Mouse (Mus musculus) hindbrain, postnatal 0 days (tissue): ENCODE measurements around the gene Ntmt1. TPM values are rescaled to one million over a fixed set of nuclear protein-coding genes. Genes with fewer than 3 reads are reported as not detected.
A peak's percentile ranks its signal among the peaks of the same experiment; 100 is the strongest.

Experiments used
- ATAC-seq: fragments of 200-750 bp; cut with Nextera tagmentation; 2 replicates; pipeline ENCODE4 v1.8.0; 2017; ENCODE audit warnings: mild to moderate bottlenecking, moderate TSS enrichment, moderate library complexity
- DNase-seq: peaks from one replicate; pipeline ENCODE4 v3.0.0-alpha.2; 2015; ENCODE audit warnings: low spot score
- H3K27ac ChIP-seq: fragments of 300-500 bp; sonication (generic); 2 replicates; pipeline ENCODE4 v1.5.1; 2014; ENCODE audit warnings: mild to moderate bottlenecking
- H3K27me3 ChIP-seq: fragments of 300-500 bp; sonication (generic); 2 replicates; pipeline ENCODE4 v1.6.1; 2014; ENCODE audit warnings: low read length, mixed read lengths; ENCODE audit not compliant: insufficient read depth
- H3K36me3 ChIP-seq: fragments of 300-500 bp; sonication (generic); 2 replicates; pipeline ENCODE4 v1.6.1; 2014; ENCODE audit warnings: low read length, mixed read lengths; ENCODE audit not compliant: insufficient read depth
- H3K4me1 ChIP-seq: fragments of 300-500 bp; sonication (generic); 2 replicates; pipeline ENCODE4 v1.6.1; 2014; ENCODE audit warnings: antibody characterized with exemption, low read length, mixed read lengths; ENCODE audit not compliant: insufficient read depth
- H3K4me2 ChIP-seq: fragments of 300-500 bp; sonication (generic); 2 replicates; pipeline ENCODE4 v1.6.1; 2014; ENCODE audit warnings: low read depth, mild to moderate bottlenecking, low read length, moderate library complexity, mixed read lengths
- H3K4me3 ChIP-seq: fragments of 300-500 bp; sonication (generic); 2 replicates; pipeline ENCODE4 v1.5.1; 2014; ENCODE audit warnings: low read length
- H3K9ac ChIP-seq: fragments of 300-500 bp; sonication (generic); replicated peaks from 2 replicates; pipeline ENCODE4 v1.6.1; 2014; ENCODE audit warnings: mild to moderate bottlenecking, low read length, moderate library complexity, mixed read lengths
- H3K9me3 ChIP-seq: fragments of 300-500 bp; sonication (generic); 2 replicates; pipeline ENCODE4 v1.6.1; 2016; ENCODE audit warnings: low read length, mixed read lengths
- CTCF ChIP-seq: IDR thresholded peaks from 2 replicates; pipeline ENCODE4 v1.5.1; 2016; ENCODE audit warnings: antibody characterized with exemption, control low read depth, low read depth
- WGBS: fragments of 180-500 bp; shearing (Covaris S2); extraction: QIAGEN DNeasy Blood & Tissue Kit; methylation state at CpG from one replicate; pipeline ENCODE4 v1.1.7; 2014; 5-methylcytosine and 5-hydroxymethylcytosine counted together
- polyA plus RNA-seq: library from polyadenylated mRNA; unstranded; fragments of >200 nt; fragmentation: Nextera tagmentation; extraction: Ambion mirVana; gene quantifications from 2 replicates; pipeline ENCODE4 v1.2.1, GENCODE M21; 2015
- total RNA-seq: library from RNA; depleted of rRNA; stranded (reverse); fragments of >200 nt; gene quantifications from 2 replicates; pipeline ENCODE4 v1.2.3, GENCODE M21; 2014

Ntmt1 gene
- total and polyA plus RNA-seq, 2 experiments from 2014 or later: 96.3 to 99.6 TPM

GRCm38 (mm10) chr2:30805983-30806382 lies 1.6 kb upstream of the Ntmt1 start:
- Histone ChIP-seq H3K27ac (no peak overlapping the region), H3K4me1 (peaks cover 13% of the 10 kb centered on the region), H3K9me3 (no peaks in the 10 kb centered on the region), H3K4me3 (no peak overlapping the region), H3K4me2 (no peak overlapping the region), H3K9ac (no peak overlapping the region), H3K27me3 (0 out of 2 replicates have a peak, but pooled peaks cover 6% of the 10 kb centered on the region), H3K36me3 (no peaks in the 10 kb centered on the region)
- ATAC-seq: no peak
- WGBS: 93% methylated on average over 2 of the region's 2 CpGs
- no peak for DNase-seq
- no peak for TF ChIP-seq CTCF

- Histone ChIP-seq H3K27me3 (no peaks in the 10 kb centered on the region), H3K4me2 (peak overlapping the region; percentile 94), H3K4me1 (peaks cover 9% of the 10 kb centered on the region; the same call in 1 of the 2 replicates), H3K9ac (peak overlapping the region; percentile 35), H3K4me3 (peak overlapping the region; percentile 65), H3K27ac (peak overlapping the region; percentile 86), H3K36me3 (no peaks in the 10 kb centered on the region; the same call in 1 of the 2 replicates), H3K9me3 (no peaks in the 10 kb centered on the region)
- ATAC-seq (peak; percentile 22; the same call in 1 of the 2 replicates), DNase-seq (no peak)
- no peak for TF ChIP-seq CTCF
- WGBS: 7% methylated on average over 28 of the region's 28 CpGs
Observed at GRCm38 (mm10) chr2:30807147-30807647, 429 bp upstream of the Ntmt1 start.

GRCm38 (mm10) chr2:30808296-30808655 lies 650 bp downstream of the Ntmt1 start:
- H3K9me3 ChIP-seq: no peaks in the 10 kb centered on the region
- WGBS: 2% methylated on average over 10 of the region's 10 CpGs
- peaks cover 6% of the 10 kb centered on the region for H3K36me3 ChIP-seq
- peaks cover 9% of the 10 kb centered on the region; the same call in 1 of the 2 replicates for H3K4me1 ChIP-seq
- H3K4me3 ChIP-seq: peak overlapping the region; percentile 65
- peak overlapping the region; percentile 94 for H3K4me2 ChIP-seq
- H3K27me3 ChIP-seq: no peaks in the 10 kb centered on the region
- peak; percentile 20 for DNase-seq
- no peak for TF ChIP-seq CTCF
- H3K27ac ChIP-seq: peak overlapping the region; percentile 86
- peak overlapping the region; percentile 85 for H3K9ac ChIP-seq
- no peak for ATAC-seq

- ATAC-seq (no peak), DNase-seq (no peak)
- no peak overlapping the region for H3K4me3 ChIP-seq
- H3K4me1 ChIP-seq: peaks cover 9% of the 10 kb centered on the region; the same call in 1 of the 2 replicates
- H3K27me3 ChIP-seq: no peaks in the 10 kb centered on the region
- H3K9ac ChIP-seq: no peak overlapping the region
- no peak for TF ChIP-seq CTCF
- 83% methylated on average over 5 of the region's 5 CpGs for WGBS
- H3K27ac ChIP-seq: no peak overlapping the region
- H3K9me3 ChIP-seq: no peaks in the 10 kb centered on the region
- H3K36me3 ChIP-seq: peaks cover 9% of the 10 kb centered on the region
- H3K4me2 ChIP-seq: peak overlapping the region; percentile 40; the same call in 1 of the 2 replicates
Observed at GRCm38 (mm10) chr2:30809503-30809902, 1.9 kb downstream of the Ntmt1 start.

GRCm38 (mm10) chr2:30810573-30810972 lies 2.9 kb downstream of the Ntmt1 start:
- H3K27ac ChIP-seq: no peak overlapping the region
- H3K4me3 ChIP-seq: no peak overlapping the region
- TF ChIP-seq CTCF: no peak
- peaks cover 14% of the 10 kb centered on the region for H3K36me3 ChIP-seq
- H3K4me2 ChIP-seq: no peak overlapping the region
- WGBS: 93% methylated on average over 7 of the region's 7 CpGs
- DNase-seq: no peak
- H3K9ac ChIP-seq: no peak overlapping the region
- H3K4me1 ChIP-seq: peaks cover 9% of the 10 kb centered on the region; the same call in 1 of the 2 replicates
- no peaks in the 10 kb centered on the region for H3K9me3 ChIP-seq
- no peak for ATAC-seq
- no peaks in the 10 kb centered on the region for H3K27me3 ChIP-seq

- Histone ChIP-seq H3K27ac (no peak overlapping the region), H3K4me3 (no peak overlapping the region), H3K4me2 (no peak overlapping the region), H3K9me3 (no peaks in the 10 kb centered on the region), H3K36me3 (peaks cover 41% of the 10 kb centered on the region), H3K27me3 (no peaks in the 10 kb centered on the region), H3K9ac (no peak overlapping the region), H3K4me1 (no peaks in the 10 kb centered on the region)
- TF ChIP-seq CTCF: no peak
- DNase-seq (no peak), ATAC-seq (no peak)
- WGBS: 86% methylated on average over 1 of the region's 1 CpGs
Observed at GRCm38 (mm10) chr2:30816383-30816782, 8.8 kb downstream of the Ntmt1 start.

GRCm38 (mm10) chr2:30819873-30820272 lies 12.2 kb downstream of the Ntmt1 start:
- Histone ChIP-seq H3K9me3 (no peaks in the 10 kb centered on the region), H3K9ac (no peak overlapping the region), H3K36me3 (peaks cover 59% of the 10 kb centered on the region), H3K4me3 (no peak overlapping the region), H3K4me2 (no peak overlapping the region), H3K27ac (no peak overlapping the region), H3K4me1 (no peaks in the 10 kb centered on the region), H3K27me3 (no peaks in the 10 kb centered on the region)
- WGBS: 93% methylated on average over 5 of the region's 5 CpGs
- no peak for DNase-seq
- ATAC-seq: no peak
- no peak for TF ChIP-seq CTCF
